Mouse (Mus musculus): ENCODE measurements around the gene Pptc7.

DNA sequence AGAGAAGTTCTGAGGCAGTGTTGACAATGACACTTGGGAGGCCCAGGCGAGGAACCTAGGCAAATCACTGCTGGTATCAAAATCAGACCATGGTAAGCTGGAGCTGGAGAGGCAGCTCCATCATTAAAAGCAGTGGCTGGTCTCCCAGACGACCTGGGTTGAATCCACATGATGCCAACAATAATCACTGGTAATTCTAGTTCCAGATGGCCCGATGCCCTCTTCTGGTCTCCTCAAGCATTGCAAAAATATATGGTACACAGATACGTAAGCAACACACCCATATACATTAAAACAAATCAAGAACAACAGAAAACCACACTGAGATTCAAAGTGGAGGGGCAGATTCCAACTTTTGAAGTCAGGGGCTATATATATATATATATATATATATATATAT lies 61.6 kb downstream of the Pptc7 start:
- TF ChIP-seq CTCF (IDR thresholded peaks at IDR 0.05; ENCODE audit: low read depth, low read length) (no peak), EP300 (IDR thresholded peaks at IDR 0.05; ENCODE audit: insufficient read depth, low read depth, low read length) (no peak)

Measured in ES-Bruce4 (cell line).